9 mouse cellular contexts compared by ENCODE assay signal in the genomic region with DNA sequence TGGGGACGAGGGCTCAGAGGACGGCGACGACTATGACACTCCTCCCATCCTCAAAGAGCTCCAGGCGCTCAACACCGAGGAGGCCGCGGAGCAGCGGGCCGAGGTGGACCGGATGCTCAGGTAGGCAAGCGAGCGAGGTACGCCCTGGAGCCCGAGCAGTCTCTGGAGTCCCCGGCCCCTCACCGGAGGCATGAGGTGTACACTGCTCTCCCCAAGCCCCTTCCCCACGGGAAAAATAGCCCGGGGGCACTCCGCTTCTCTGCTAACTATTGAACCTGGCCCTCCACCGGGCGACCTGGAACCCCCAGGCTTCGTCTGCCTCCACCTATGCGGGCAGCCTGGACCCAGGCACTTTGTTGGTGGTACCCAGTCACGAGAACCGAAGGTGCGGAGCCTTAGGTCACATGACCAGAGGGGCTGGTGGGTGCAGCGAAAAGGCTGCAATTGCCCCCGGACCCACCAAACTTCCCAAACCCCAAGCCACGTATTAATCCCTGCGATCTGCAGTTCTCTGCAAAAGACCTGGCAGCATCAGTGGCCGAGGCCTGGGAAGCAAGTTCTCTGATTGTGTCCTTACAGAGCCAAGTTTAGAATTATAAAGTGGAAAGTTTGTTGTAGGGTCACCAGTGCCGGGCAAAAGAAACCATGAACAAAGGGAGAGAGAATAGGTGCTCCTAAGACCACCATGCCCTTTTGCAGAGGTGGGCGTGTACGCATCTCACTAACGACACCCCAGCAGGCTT. TPM values are rescaled to one million over a fixed set of nuclear protein-coding genes. Genes with fewer than 3 reads are reported as not detected.
A peak's percentile ranks its signal among the peaks of the same experiment; 100 is the strongest.
DNase-seq lines count a peak whose midpoint lies in the region; ATAC-seq and TF ChIP-seq lines count a peak whose summit lies in the region.
"Had no signal": no experiment of that assay in that cellular context is flagged by ENCODE, and none has a peak within 500 bp of the region (broad histone marks: within the 10 kb centered on the region; RNA-seq: fewer than 3 reads in every experiment).

No protein-coding gene starts in this region.

- peak overlapping the region; percentile 62 for H3K4me2 ChIP-seq in intestine, embryonic 15.5 days (replicated peaks)
- H3K4me2 ChIP-seq in lung, postnatal 0 days (replicated peaks; ENCODE audit: low read depth, low read length), result peak overlapping the region; percentile 62
- H3K4me2 ChIP-seq: neural tube, embryonic 13.5 days had no signal

- no peaks in the 10 kb centered on the region for H3K79me2 ChIP-seq in heart, adult 2 months (replicated peaks; ENCODE audit: control insufficient read depth, insufficient read depth, low read length)

- no peak for TF ChIP-seq POLR2A in heart, adult 2 months (IDR thresholded peaks at IDR 0.05; ENCODE audit: insufficient read depth, low read depth, low read length)

- POLR2A ChIA-PET in Patski (lab: Charles Lee), result interaction anchor here (0.9 to 11.1 kb wide), 13 partner anchors 22 to 85 kb away, joined by 3 to 128 read pairs (median 5); no protein-coding TSS in a partner anchor

- intact Hi-C loops in heart, adult 2 months (cut with DNase I), result no loop called here
- intact Hi-C loops in heart, postnatal 25 days (cut with DNase I), result no loop called here

- H3K4me1 ChIP-seq in heart, adult 2 months (ENCODE audit: control insufficient read depth, insufficient read depth, low read length), result no peaks in the 10 kb centered on the region; the same call in 1 of the 2 replicates
- H3K4me1 ChIP-seq in intestine, embryonic 15.5 days (replicated peaks), result no peaks in the 10 kb centered on the region; the same call in 1 of the 2 replicates
- no peaks in the 10 kb centered on the region for H3K4me1 ChIP-seq in lung, postnatal 0 days (ENCODE audit: insufficient read depth, low read depth, low read length)

- peak; percentile 4 to 32 for DNase-seq in heart, adult 2 months
- DNase-seq in heart, postnatal 25 days (ENCODE audit: low spot score), result no peak
- DNase-seq in Patski (ENCODE audit: low read depth, low spot score), result no peak
- DNase-seq in lung, postnatal 0 days (ENCODE audit: low spot score), result peak; percentile 15
- no peak for DNase-seq in layer of hippocampus, adult 2 months (ENCODE audit: low spot score in 2 of 2)
- no peak for DNase-seq in adrenal gland, adult 8-10 months

- H3K4me3 ChIP-seq in heart, adult 2 months, result no peak overlapping the region
- H3K4me3 ChIP-seq in intestine, embryonic 15.5 days (replicated peaks), result peak overlapping the region; percentile 44
- peak overlapping the region; percentile 45 for H3K4me3 ChIP-seq in lung, postnatal 0 days (ENCODE audit: low read depth, low read length)
- no peak overlapping the region for H3K4me3 ChIP-seq in layer of hippocampus, adult 2 months
- H3K4me3 ChIP-seq: neural tube, embryonic 13.5 days had no signal

- CTCF ChIA-PET in Patski (lab: Charles Lee), result interaction anchor here (0.9 to 9.5 kb wide), 3 partner anchors 22 to 75 kb away, joined by 3 to 78 read pairs (median 4); no protein-coding TSS in a partner anchor

- no peak for TF ChIP-seq CTCF in heart, adult 2 months (IDR thresholded peaks at IDR 0.05)
- no peak for TF ChIP-seq CTCF in Patski (IDR thresholded peaks at IDR 0.05)
- no peak for TF ChIP-seq CTCF in lung, postnatal 0 days (IDR thresholded peaks at IDR 0.05)
- no peak for TF ChIP-seq CTCF in layer of hippocampus, adult 2 months (conservative IDR thresholded peaks at IDR 0.05)

- no peak overlapping the region for H3K9ac ChIP-seq in heart, adult 2 months (ENCODE audit: low read depth, low read length)
- H3K9ac ChIP-seq in intestine, embryonic 15.5 days, result peak overlapping the region; percentile 63
- peak overlapping the region; percentile 58 for H3K9ac ChIP-seq in lung, postnatal 0 days (replicated peaks; ENCODE audit: low read depth)
- H3K9ac ChIP-seq: neural tube, embryonic 13.5 days had no signal

- peaks cover 36% of the 10 kb centered on the region for H3K27me3 ChIP-seq in heart, adult 2 months (ENCODE audit: control insufficient read depth, insufficient read depth, low read length)
- no peaks in the 10 kb centered on the region for H3K27me3 ChIP-seq in Patski
- peaks cover 42% of the 10 kb centered on the region for H3K27me3 ChIP-seq in intestine, embryonic 15.5 days (replicated peaks)
- H3K27me3 ChIP-seq in lung, postnatal 0 days (replicated peaks; ENCODE audit: insufficient read depth, low read length), result peaks cover 26% of the 10 kb centered on the region; the same call in 1 of the 2 replicates

- no peaks in the 10 kb centered on the region for H3K9me3 ChIP-seq in intestine, embryonic 15.5 days
- H3K9me3 ChIP-seq in lung, postnatal 0 days (ENCODE audit: low read length), result no peaks in the 10 kb centered on the region
- H3K9me3 ChIP-seq: neural tube, embryonic 13.5 days had no signal

- peak; percentile 9 for ATAC-seq in Patski
- peak; percentile 17 for ATAC-seq in intestine, embryonic 15.5 days
- peak; percentile 19 for ATAC-seq in lung, postnatal 0 days
- ATAC-seq in granulocyte monocyte progenitor cell, adult 5-6 weeks (replicated peaks; ENCODE audit: poor library complexity, severe bottlenecking), result no peak

- no peak for TF ChIP-seq EP300 in heart, adult 2 months (IDR thresholded peaks at IDR 0.05; ENCODE audit: insufficient read depth, low read depth, low read length)
- no peak for TF ChIP-seq EP300 in lung, postnatal 0 days (IDR thresholded peaks at IDR 0.05)

- in situ Hi-C loops in Patski (cut with MboI; ENCODE audit: low pct_unique_long_range_greater_than_20kb), result loop anchor here (5.0 kb wide), 3 partner anchors 34 to 86 kb away; no protein-coding TSS in a partner anchor

- 3% methylated on average over 36 of the region's 36 CpGs for WGBS in heart, adult 2 months
- 1% methylated on average over 36 of the region's 36 CpGs for WGBS in intestine, embryonic 15.5 days
- WGBS in lung, postnatal 0 days, result 1% methylated on average over 36 of the region's 36 CpGs

- H3K36me3 ChIP-seq in heart, adult 2 months (ENCODE audit: control insufficient read depth, insufficient read depth, low read length), result no peaks in the 10 kb centered on the region
- no peaks in the 10 kb centered on the region for H3K36me3 ChIP-seq in intestine, embryonic 15.5 days
- H3K36me3 ChIP-seq in lung, postnatal 0 days (ENCODE audit: insufficient read depth, low read length), result no peaks in the 10 kb centered on the region
- H3K36me3 ChIP-seq: neural tube, embryonic 13.5 days had no signal

- no peak overlapping the region for H3K27ac ChIP-seq in heart, adult 2 months
- peak overlapping the region; percentile 84 for H3K27ac ChIP-seq in intestine, embryonic 15.5 days
- peak overlapping the region; percentile 92 for H3K27ac ChIP-seq in lung, postnatal 0 days (ENCODE audit: low read length)
- no peak overlapping the region for H3K27ac ChIP-seq in layer of hippocampus, adult 2 months
- H3K27ac ChIP-seq: neural tube, embryonic 13.5 days had no signal

RNA-seq across cellular contexts. Expression of gene Hnf1b, which starts 1.6 kb away (rescaled TPM):
- total RNA-seq in heart, adult 2 months (2021), result not detected
- polyA plus RNA-seq in heart, adult 2 months (2012; rRNA removed), result 0.33 TPM in 1 of 2 replicates, not detected in the other
- not detected for total RNA-seq in heart, postnatal 25 days (2021)
- polyA plus RNA-seq in Patski (2021), result 167 TPM
- polyA plus RNA-seq in intestine, embryonic 15.5 days (2015; fragmentation: Nextera tagmentation; extraction: Ambion mirVana), result 9.3 and 11.2 TPM in 2 replicates
- 9.0 and 11.4 TPM in 2 replicates for polyA plus RNA-seq in lung, postnatal 0 days (2015; fragmentation: Nextera tagmentation; extraction: Ambion mirVana)
- under 1 TPM; 0.15 to 0.22 TPM for total RNA-seq in layer of hippocampus, adult 2 months (2021)
- not detected in 2 replicates for total RNA-seq in granulocyte monocyte progenitor cell, adult 5-6 weeks (2014; fragmentation: Nextera tagmentation)
- total RNA-seq in granulocyte monocyte progenitor cell, adult 5-6 weeks (2017), result not detected in 2 replicates
- total RNA-seq in adrenal gland, adult 8-10 months (2022), result under 1 TPM in 2 of 4 experiments, not detected in 2; 0.11 to 0.12 TPM

Comparison
In these comparisons a context has a peak if more than half of its experiments do, and no peak if none do; other contexts are left out.
1. DNase-seq: peak in heart, adult 2 months (2 of 2) and lung, postnatal 0 days (single experiment); none in heart, postnatal 25 days (single experiment), Patski (single experiment), layer of hippocampus, adult 2 months (0 of 2) and adrenal gland, adult 8-10 months (single experiment).
2. H3K27ac ChIP-seq: peak in intestine, embryonic 15.5 days (single experiment) and lung, postnatal 0 days (single experiment); none in heart, adult 2 months (single experiment) and layer of hippocampus, adult 2 months (single experiment).
3. H3K4me3 ChIP-seq: peak in intestine, embryonic 15.5 days (single experiment) and lung, postnatal 0 days (single experiment); none in heart, adult 2 months (single experiment) and layer of hippocampus, adult 2 months (single experiment).